ENCODE assay signal across 8 mouse cellular contexts in genomic region chr1:164460921-164461697, GRCm38 (mm10). TPM values are rescaled to one million over a fixed set of nuclear protein-coding genes. Genes with fewer than 3 reads are reported as not detected.
DNase-seq lines count a peak whose midpoint lies in the region; ATAC-seq and TF ChIP-seq lines count a peak whose summit lies in the region.

No protein-coding gene starts in this region.

- no peak for TF ChIP-seq POLR2A in testis, adult 2 months (IDR thresholded peaks at IDR 0.05; ENCODE audit: control insufficient read depth, low read depth, low read length)

- WGBS in forebrain, postnatal 0 days, result 76% methylated on average over 13 of the region's 13 CpGs
- WGBS in forebrain, embryonic 10.5 days, result 80% methylated on average over 13 of the region's 13 CpGs
- 57% methylated on average over 13 of the region's 13 CpGs for WGBS in stomach, embryonic 16.5 days

- H3K4me1 ChIP-seq in forebrain, postnatal 0 days (ENCODE audit: insufficient read depth), result peaks cover 15% of the 10 kb centered on the region
- peaks cover 42% of the 10 kb centered on the region for H3K4me1 ChIP-seq in forebrain, embryonic 10.5 days
- H3K4me1 ChIP-seq in testis, adult 2 months (ENCODE audit: control insufficient read depth, insufficient read depth, low read length), result peaks cover 15% of the 10 kb centered on the region
- H3K4me1 ChIP-seq in stomach, embryonic 16.5 days (ENCODE audit: control insufficient read depth, insufficient read depth, low read length), result peaks cover 5% of the 10 kb centered on the region

- H3K36me3 ChIP-seq in forebrain, postnatal 0 days (ENCODE audit: insufficient read depth), result no peaks in the 10 kb centered on the region
- no peaks in the 10 kb centered on the region for H3K36me3 ChIP-seq in forebrain, embryonic 10.5 days (replicated peaks)
- H3K36me3 ChIP-seq in testis, adult 2 months (ENCODE audit: control insufficient read depth, insufficient read depth, low read length), result no peaks in the 10 kb centered on the region
- no peaks in the 10 kb centered on the region for H3K36me3 ChIP-seq in stomach, embryonic 16.5 days (ENCODE audit: control insufficient read depth, insufficient read depth, low read length)

- H3K4me3 ChIP-seq in forebrain, postnatal 0 days (ENCODE audit: low read depth, low read length), result no peak overlapping the region
- H3K4me3 ChIP-seq in forebrain, embryonic 10.5 days, result no peak overlapping the region
- peak overlapping the region; percentile 12; the same call in 1 of the 2 replicates for H3K4me3 ChIP-seq in testis, adult 2 months (ENCODE audit: control insufficient read depth, low read depth, low read length)
- H3K4me3 ChIP-seq in stomach, embryonic 16.5 days (replicated peaks; ENCODE audit: low read length), result no peak overlapping the region

- H3K27ac ChIP-seq in forebrain, postnatal 0 days (ENCODE audit: low read depth, low read length), result 0 out of 2 replicates have a peak overlapping the region, but pooled peaks have one; percentile 10
- no peak overlapping the region for H3K27ac ChIP-seq in forebrain, embryonic 10.5 days
- H3K27ac ChIP-seq in testis, adult 2 months (ENCODE audit: control insufficient read depth, insufficient read depth, low read depth, low read length), result peak overlapping the region; percentile 56
- peak overlapping the region; percentile 85 for H3K27ac ChIP-seq in stomach, embryonic 16.5 days (ENCODE audit: low read length)

- TF ChIP-seq CTCF in forebrain, postnatal 0 days (IDR thresholded peaks at IDR 0.05; ENCODE audit: low read depth), result no peak
- TF ChIP-seq CTCF in testis, adult 2 months (IDR thresholded peaks at IDR 0.05; ENCODE audit: control insufficient read depth, insufficient read depth, insufficient replicate concordance, low read depth, low read length), result no peak

- H3K9me3 ChIP-seq in forebrain, postnatal 0 days (ENCODE audit: low read length), result no peaks in the 10 kb centered on the region
- H3K9me3 ChIP-seq in forebrain, embryonic 10.5 days, result no peaks in the 10 kb centered on the region
- no peaks in the 10 kb centered on the region for H3K9me3 ChIP-seq in stomach, embryonic 16.5 days (replicated peaks; ENCODE audit: control insufficient read depth, low read length)

- no peaks in the 10 kb centered on the region for H3K27me3 ChIP-seq in forebrain, postnatal 0 days (ENCODE audit: insufficient read depth, low read length)
- H3K27me3 ChIP-seq in forebrain, embryonic 10.5 days (ENCODE audit: poor library complexity, severe bottlenecking), result peaks cover 58% of the 10 kb centered on the region
- H3K27me3 ChIP-seq in testis, adult 2 months (ENCODE audit: control insufficient read depth, insufficient read depth, low read length), result no peaks in the 10 kb centered on the region
- H3K27me3 ChIP-seq in stomach, embryonic 16.5 days (ENCODE audit: control insufficient read depth, insufficient read depth, low read length), result peaks cover 4% of the 10 kb centered on the region; the same call in 1 of the 2 replicates

- no peak for ATAC-seq in forebrain, postnatal 0 days
- peak; percentile 51; the same call in 1 of the 2 replicates for ATAC-seq in stomach, embryonic 16.5 days (ENCODE audit: insufficient read depth, low FRiP score)

- H3K4me2 ChIP-seq in forebrain, postnatal 0 days (ENCODE audit: low read depth), result peak overlapping the region; percentile 26
- H3K4me2 ChIP-seq in stomach, embryonic 16.5 days (ENCODE audit: low read depth, low read length), result peak overlapping the region; percentile 32

- H3K9ac ChIP-seq in forebrain, postnatal 0 days, result no peak overlapping the region
- H3K9ac ChIP-seq in stomach, embryonic 16.5 days (ENCODE audit: low read length), result peak overlapping the region; percentile 51

- DNase-seq in forebrain, postnatal 0 days, result no peak
- no peak for DNase-seq in forebrain, embryonic 10.5 days (ENCODE audit: extremely low spot score, low spot score)
- no peak for DNase-seq in testis, postnatal 10 days (ENCODE audit: low spot score)
- peak; percentile 80 to 94 for DNase-seq in kidney, postnatal 25 days
- no peak for DNase-seq in frontal cortex, postnatal 14 days (ENCODE audit: low spot score in 2 of 2)
- DNase-seq in frontal cortex, postnatal 10 days (ENCODE audit: low spot score in 2 of 2), result no peak

RNA-seq across cellular contexts. Expression of gene Atp1b1, which starts 3.0 kb away (rescaled TPM):
- 200 and 226 TPM in 2 replicates for total RNA-seq in forebrain, postnatal 0 days (2014; rRNA removed)
- polyA plus RNA-seq in forebrain, postnatal 0 days (2015; fragmentation: Nextera tagmentation; extraction: Ambion mirVana), result 313 and 432 TPM in 2 replicates
- 7.8 and 9.9 TPM in 2 replicates for polyA plus RNA-seq in forebrain, embryonic 10.5 days (2016; fragmentation: Nextera tagmentation; extraction: Ambion mirVana)
- 11.9 and 15.8 TPM in 2 replicates for polyA plus RNA-seq in testis, adult 2 months (2012; rRNA removed)
- 129 and 135 TPM in 2 replicates for polyA plus RNA-seq in stomach, embryonic 16.5 days (2015; fragmentation: Nextera tagmentation; extraction: Ambion mirVana)

Comparison
In these comparisons a context has a peak if more than half of its experiments do, and no peak if none do; other contexts are left out.
1. DNase-seq: peak in kidney, postnatal 25 days (2 of 2); none in forebrain, postnatal 0 days (single experiment), forebrain, embryonic 10.5 days (single experiment), testis, postnatal 10 days (single experiment), frontal cortex, postnatal 14 days (0 of 2) and frontal cortex, postnatal 10 days (0 of 2).